Mouse (Mus musculus) right cerebral cortex, postnatal 25 days (tissue): ENCODE results near the gene Cldn7.
A peak's percentile ranks its signal among the peaks of the same experiment; 100 is the strongest.
"Not testable (repeated sequence)": the region's sequence is repeated elsewhere in the genome, so short reads cannot be mapped to it uniquely, and the experiment has no call there.

Experiments
- DNase-seq: peaks from one replicate; pipeline ENCODE4 v3.0.0; 2022

The Cldn7 gene

GRCm38 (mm10) chr11:69934169-69934568 lies 30.4 kb upstream of the Cldn7 start:
- DNase-seq: peak; percentile 82

- no peak for DNase-seq
Observed at GRCm38 (mm10) chr11:69934681-69935080, 29.9 kb upstream of the Cldn7 start.

- DNase-seq: peak; percentile 89
Observed at GRCm38 (mm10) chr11:69935137-69935879, 29.3 kb upstream of the Cldn7 start, which contains the start of gene Ybx2. Ybx2 (plus strand) TSS chr11:69935796.

GRCm38 (mm10) chr11:69936156-69936555 lies 28.4 kb upstream of the Cldn7 start:
- DNase-seq: no peak

GRCm38 (mm10) chr11:69936714-69937347 lies 27.7 kb upstream of the Cldn7 start:
- DNase-seq: no peak

GRCm38 (mm10) chr11:69937385-69937784 lies 27.2 kb upstream of the Cldn7 start:
- DNase-seq: no peak

- no peak for DNase-seq
Observed at GRCm38 (mm10) chr11:69937834-69938233, 26.7 kb upstream of the Cldn7 start.

GRCm38 (mm10) chr11:69938401-69938979 lies 26.1 kb upstream of the Cldn7 start:
- DNase-seq: no peak

- no peak for DNase-seq
Observed at GRCm38 (mm10) chr11:69939181-69939580, 25.4 kb upstream of the Cldn7 start.

GRCm38 (mm10) chr11:69939731-69940130 lies 24.8 kb upstream of the Cldn7 start:
- DNase-seq: no peak

- no peak for DNase-seq
Observed at GRCm38 (mm10) chr11:69940962-69941361, 23.6 kb upstream of the Cldn7 start.

GRCm38 (mm10) chr11:69945216-69945615 lies 19.4 kb upstream of the Cldn7 start:
- DNase-seq: no peak

GRCm38 (mm10) chr11:69945997-69946891 lies 18.3 kb upstream of the Cldn7 start:
- no peak for DNase-seq

- no peak for DNase-seq
Observed at GRCm38 (mm10) chr11:69947337-69948065, 17.1 kb upstream of the Cldn7 start.

GRCm38 (mm10) chr11:69948066-69948762 lies 16.4 kb upstream of the Cldn7 start, which contains the start of gene Slc2a4:
Slc2a4 (minus strand) TSS chr11:69948188.
- DNase-seq: no peak

- DNase-seq: peak; percentile 40
Observed at GRCm38 (mm10) chr11:69948763-69949150, 15.8 kb upstream of the Cldn7 start.

GRCm38 (mm10) chr11:69950807-69951459 lies 13.6 kb upstream of the Cldn7 start:
- no peak for DNase-seq

GRCm38 (mm10) chr11:69952274-69952673 lies 12.3 kb upstream of the Cldn7 start:
- DNase-seq: no peak

- no peak for DNase-seq
Observed at GRCm38 (mm10) chr11:69953267-69953915, 11.2 kb upstream of the Cldn7 start.

- DNase-seq: not testable (repeated sequence)
Observed at GRCm38 (mm10) chr11:69955618-69956017, 9.0 kb upstream of the Cldn7 start.
